Comparison of ENCODE assay signal across 14 mouse cellular contexts in the genomic region with DNA sequence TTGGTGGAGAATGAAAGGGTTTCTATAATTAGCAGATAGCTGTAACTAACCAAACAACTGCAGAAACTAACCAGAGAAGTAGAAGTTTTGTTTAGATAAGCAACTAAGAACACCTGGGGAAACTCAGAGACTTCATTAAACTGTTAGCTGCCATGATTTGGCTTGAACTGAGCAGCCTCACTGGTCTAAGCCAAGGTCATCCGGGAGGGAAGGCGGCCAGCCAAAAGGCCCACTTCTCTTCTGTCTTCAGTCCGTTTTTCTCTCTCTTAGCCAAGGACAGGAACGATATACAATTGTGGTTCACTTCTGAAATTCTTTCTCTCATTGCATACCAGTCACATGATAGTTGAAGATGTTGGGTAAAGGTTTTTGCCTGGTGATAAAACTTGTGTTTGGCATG. TPM values are rescaled to one million over a fixed set of nuclear protein-coding genes. Genes with fewer than 3 reads are reported as not detected.
DNase-seq lines count a peak whose midpoint lies in the region; ATAC-seq lines count a peak whose summit lies in the region.
"Had no signal": no experiment of that assay in that cellular context is flagged by ENCODE, and none has a peak within 500 bp of the region (broad histone marks: within the 10 kb centered on the region; RNA-seq: fewer than 3 reads in every experiment).

No protein-coding gene starts in this region.

- H3K4me2 ChIP-seq in kidney, embryonic 15.5 days: no peak overlapping the region
- no peak overlapping the region for H3K4me2 ChIP-seq in heart, embryonic 13.5 days
- H3K4me2 ChIP-seq: embryonic facial prominence, embryonic 12.5 days; midbrain, embryonic 13.5 days had no signal

- H3K9me3 ChIP-seq in kidney, embryonic 15.5 days (replicated peaks): no peaks in the 10 kb centered on the region
- no peaks in the 10 kb centered on the region for H3K9me3 ChIP-seq in heart, embryonic 13.5 days
- H3K9me3 ChIP-seq: embryonic facial prominence, embryonic 12.5 days; midbrain, embryonic 13.5 days had no signal

- H3K27me3 ChIP-seq in kidney, embryonic 15.5 days: no peaks in the 10 kb centered on the region
- 0 out of 2 replicates have a peak, but pooled peaks cover 6% of the 10 kb centered on the region for H3K27me3 ChIP-seq in heart, embryonic 13.5 days (replicated peaks)
- H3K27me3 ChIP-seq: embryonic facial prominence, embryonic 12.5 days; midbrain, embryonic 13.5 days had no signal

- peaks cover 15% of the 10 kb centered on the region; the same call in 1 of the 2 replicates for H3K36me3 ChIP-seq in kidney, embryonic 15.5 days
- no peaks in the 10 kb centered on the region for H3K36me3 ChIP-seq in heart, embryonic 13.5 days
- H3K36me3 ChIP-seq: embryonic facial prominence, embryonic 12.5 days; midbrain, embryonic 13.5 days had no signal

- no peak overlapping the region for H3K4me3 ChIP-seq in kidney, embryonic 15.5 days (replicated peaks)
- no peak overlapping the region for H3K4me3 ChIP-seq in heart, embryonic 13.5 days
- H3K4me3 ChIP-seq: embryonic facial prominence, embryonic 12.5 days; left cerebral cortex, adult 2 months; midbrain, embryonic 13.5 days had no signal

- H3K27ac ChIP-seq in kidney, embryonic 15.5 days: peak overlapping the region; percentile 80
- H3K27ac ChIP-seq in heart, embryonic 13.5 days (replicated peaks): peak overlapping the region; percentile 8
- H3K27ac ChIP-seq: embryonic facial prominence, embryonic 12.5 days; left cerebral cortex, adult 2 months; midbrain, embryonic 13.5 days had no signal

- 39% methylated on average over 4 of the region's 4 CpGs for WGBS in kidney, embryonic 15.5 days
- 56% methylated on average over 4 of the region's 4 CpGs for WGBS in heart, embryonic 13.5 days

- peaks cover 83% of the 10 kb centered on the region for H3K4me1 ChIP-seq in kidney, embryonic 15.5 days
- H3K4me1 ChIP-seq in heart, embryonic 13.5 days: peaks cover 76% of the 10 kb centered on the region

- H3K9ac ChIP-seq in kidney, embryonic 15.5 days: no peak overlapping the region
- H3K9ac ChIP-seq in heart, embryonic 13.5 days: no peak overlapping the region
- H3K9ac ChIP-seq: embryonic facial prominence, embryonic 12.5 days; midbrain, embryonic 13.5 days had no signal

- ATAC-seq in kidney, embryonic 15.5 days (replicated peaks; ENCODE audit: low FRiP score): no peak
- ATAC-seq in heart, embryonic 13.5 days (ENCODE audit: extremely low read depth, insufficient number of reproducible peaks, low FRiP score, low TSS enrichment): no peak
- ATAC-seq in megakaryocyte, adult 5-6 weeks (ENCODE audit: poor library complexity, severe bottlenecking): no peak
- ATAC-seq: forebrain, embryonic 16.5 days; midbrain, embryonic 13.5 days had no signal

- no peak for DNase-seq in kidney, adult 8-10 months
- DNase-seq in adrenal gland, postnatal 14 days: peak; percentile 57
- DNase-seq in lung, postnatal 14 days: peak; percentile 61
- DNase-seq in frontal cortex, postnatal 25 days (ENCODE audit: low spot score in 2 of 2): no peak
- DNase-seq in urinary bladder, postnatal 36 days (ENCODE audit: low spot score in 2 of 2): no peak
- DNase-seq: cerebellum, adult 11 months; right cerebral cortex, postnatal 25 days had no signal

RNA-seq across cellular contexts. Expression of a gene that starts 59.9 kb away (rescaled TPM):
- 103 and 108 TPM in 2 replicates for polyA plus RNA-seq in kidney, embryonic 15.5 days (2015; fragmentation: Nextera tagmentation; extraction: Ambion mirVana)
- total RNA-seq in adrenal gland, postnatal 14 days (2021): 39.1 and 50.5 TPM in 2 replicates
- polyA plus RNA-seq in heart, embryonic 13.5 days (2015; fragmentation: Nextera tagmentation; extraction: Ambion mirVana): 58.1 and 71.5 TPM in 2 replicates
- total RNA-seq in megakaryocyte, adult 5-6 weeks (2015): 60.5 and 61.3 TPM in 2 replicates
- 7.6 and 12.4 TPM in 2 replicates for total RNA-seq in megakaryocyte, adult 5-6 weeks (2017)

Comparison
In these comparisons a context has a peak if more than half of its experiments do, and no peak if none do; other contexts are left out.
1. DNase-seq: peak in adrenal gland, postnatal 14 days (single experiment) and lung, postnatal 14 days (single experiment); none in kidney, adult 8-10 months (0 of 2), frontal cortex, postnatal 25 days (0 of 2) and urinary bladder, postnatal 36 days (0 of 2).